Mouse (Mus musculus) heart, embryonic 15.5 days (tissue): ENCODE results near the gene Usp53. TPM values are rescaled to one million over a fixed set of nuclear protein-coding genes. Genes with fewer than 3 reads are reported as not detected.

Experiments
- ATAC-seq: fragments of 200-750 bp; cut with Nextera tagmentation; replicated peaks from 2 replicates; pipeline ENCODE4 v1.8.0; 2017; ENCODE audit warnings: low read depth, moderate TSS enrichment; ENCODE audit not compliant: insufficient number of reproducible peaks, insufficient read depth, low FRiP score
- H3K27ac ChIP-seq: fragments of 300-500 bp; sonication (generic); 2 replicates; pipeline ENCODE4 v1.5.1; 2015; ENCODE audit warnings: mild to moderate bottlenecking, inconsistent platforms
- H3K27me3 ChIP-seq: fragments of 300-500 bp; sonication (generic); 2 replicates; pipeline ENCODE4 v1.6.1; 2015; ENCODE audit warnings: inconsistent platforms
- H3K36me3 ChIP-seq: fragments of 300-500 bp; sonication (generic); 2 replicates; pipeline ENCODE4 v1.6.1; 2015; ENCODE audit warnings: mild to moderate bottlenecking, inconsistent platforms
- H3K4me1 ChIP-seq: fragments of 300-500 bp; sonication (generic); replicated peaks from 2 replicates; pipeline ENCODE4 v1.6.1; 2015; ENCODE audit warnings: inconsistent platforms
- H3K4me2 ChIP-seq: fragments of 300-500 bp; sonication (generic); 2 replicates; pipeline ENCODE4 v1.6.1; 2015; ENCODE audit warnings: inconsistent platforms, mild to moderate bottlenecking, moderate library complexity
- H3K4me3 ChIP-seq: fragments of 300-500 bp; sonication (generic); 2 replicates; pipeline ENCODE4 v1.5.1; 2015; ENCODE audit warnings: mild to moderate bottlenecking, inconsistent platforms
- H3K9ac ChIP-seq: fragments of 300-500 bp; sonication (generic); 2 replicates; pipeline ENCODE4 v1.6.1; 2015; ENCODE audit warnings: mild to moderate bottlenecking, inconsistent platforms
- H3K9me3 ChIP-seq: fragments of 300-500 bp; sonication (generic); replicated peaks from 2 replicates; pipeline ENCODE4 v1.6.1; 2016; ENCODE audit warnings: inconsistent platforms
- WGBS: fragments of 180-500 bp; shearing (Covaris S2); methylation state at CpG from one replicate; pipeline ENCODE4 v1.1.7; 2015; ENCODE audit warnings: mixed read lengths; 5-methylcytosine and 5-hydroxymethylcytosine counted together
- polyA plus RNA-seq: library from polyadenylated mRNA; unstranded; fragments of >200 nt; fragmentation: Nextera tagmentation; extraction: Ambion mirVana; gene quantifications from 2 replicates; pipeline ENCODE4 v1.2.1, GENCODE M21; 2015

The Usp53 gene
- polyA plus RNA-seq, 1 experiment from 2014 or later = 6.3 TPM

- H3K9ac ChIP-seq = no peak overlapping the region
- H3K9me3 ChIP-seq = no peaks in the 10 kb centered on the region
- no peaks in the 10 kb centered on the region for H3K36me3 ChIP-seq
- H3K4me1 ChIP-seq = peaks cover 9% of the 10 kb centered on the region; the same call in 1 of the 2 replicates
- no peak overlapping the region for H3K4me3 ChIP-seq
- H3K27me3 ChIP-seq = no peaks in the 10 kb centered on the region
- no peak overlapping the region for H3K4me2 ChIP-seq
- WGBS = 62% methylated on average over 2 of the region's 2 CpGs
- no peak for ATAC-seq
- no peak overlapping the region for H3K27ac ChIP-seq
Measured at GRCm38 (mm10) chr3:122918672-122919071, 65.6 kb downstream of the Usp53 start.

GRCm38 (mm10) chr3:122916191-122916680 lies 68.1 kb downstream of the Usp53 start:
- Histone ChIP-seq H3K9ac (no peak overlapping the region), H3K9me3 (no peaks in the 10 kb centered on the region), H3K27ac (no peak overlapping the region), H3K4me2 (no peak overlapping the region), H3K4me3 (no peak overlapping the region), H3K4me1 (0 out of 2 replicates have a peak, but pooled peaks cover 3% of the 10 kb centered on the region), H3K27me3 (no peaks in the 10 kb centered on the region), H3K36me3 (no peaks in the 10 kb centered on the region)
- WGBS = 69% methylated on average over 6 of the region's 6 CpGs
- no peak for ATAC-seq

- no peak for ATAC-seq
- H3K27ac ChIP-seq = no peak overlapping the region
- H3K9me3 ChIP-seq = no peaks in the 10 kb centered on the region
- H3K9ac ChIP-seq = no peak overlapping the region
- no peak overlapping the region for H3K4me2 ChIP-seq
- no peak overlapping the region for H3K4me3 ChIP-seq
- WGBS = 72% methylated on average over 5 of the region's 5 CpGs
- no peaks in the 10 kb centered on the region for H3K4me1 ChIP-seq
- no peaks in the 10 kb centered on the region for H3K27me3 ChIP-seq
- no peaks in the 10 kb centered on the region for H3K36me3 ChIP-seq
Measured at GRCm38 (mm10) chr3:122915493-122915892, 68.8 kb downstream of the Usp53 start.

- Histone ChIP-seq H3K4me3 (no peak overlapping the region), H3K27me3 (no peaks in the 10 kb centered on the region), H3K36me3 (no peaks in the 10 kb centered on the region), H3K9ac (no peak overlapping the region), H3K4me1 (no peaks in the 10 kb centered on the region), H3K27ac (no peak overlapping the region), H3K9me3 (no peaks in the 10 kb centered on the region), H3K4me2 (no peak overlapping the region)
- 81% methylated on average over 2 of the region's 2 CpGs for WGBS
- no peak for ATAC-seq
Measured at GRCm38 (mm10) chr3:122907841-122908240, 76.5 kb downstream of the Usp53 start.

GRCm38 (mm10) chr3:122903746-122904433 lies 80.4 kb downstream of the Usp53 start:
- WGBS = 38% methylated on average over 12 of the region's 12 CpGs

GRCm38 (mm10) chr3:122898254-122898653 lies 86.1 kb downstream of the Usp53 start:
- 56% methylated on average over 6 of the region's 6 CpGs for WGBS
- no peak overlapping the region for H3K9ac ChIP-seq
- no peaks in the 10 kb centered on the region for H3K36me3 ChIP-seq

More at GRCm38 (mm10) chr3:122903746-122904433, 80.4 kb downstream of the Usp53 start:
- H3K27me3 ChIP-seq = no peaks in the 10 kb centered on the region
- ATAC-seq = no peak
- H3K27ac ChIP-seq = no peak overlapping the region
- no peak overlapping the region for H3K4me2 ChIP-seq
- no peaks in the 10 kb centered on the region for H3K9me3 ChIP-seq
- H3K36me3 ChIP-seq = no peaks in the 10 kb centered on the region
- H3K4me3 ChIP-seq = no peak overlapping the region
- H3K9ac ChIP-seq = no peak overlapping the region
- H3K4me1 ChIP-seq = no peaks in the 10 kb centered on the region

GRCm38 (mm10) chr3:122895189-122895731 lies 89.0 kb downstream of the Usp53 start:
- 75% methylated on average over 11 of the region's 11 CpGs for WGBS
- H3K9me3 ChIP-seq = no peaks in the 10 kb centered on the region
- no peak for ATAC-seq

More at GRCm38 (mm10) chr3:122898254-122898653, 86.1 kb downstream of the Usp53 start:
- H3K4me1 ChIP-seq = no peaks in the 10 kb centered on the region
- no peaks in the 10 kb centered on the region for H3K9me3 ChIP-seq
- ATAC-seq = no peak
- H3K27me3 ChIP-seq = no peaks in the 10 kb centered on the region
- no peak overlapping the region for H3K4me2 ChIP-seq
- H3K27ac ChIP-seq = no peak overlapping the region
- H3K4me3 ChIP-seq = no peak overlapping the region

GRCm38 (mm10) chr3:122894772-122895171 lies 89.5 kb downstream of the Usp53 start, which contains the start of gene Fabp2:
Gene Fabp2 (plus strand): TSS chr3:122895072.
- 94% methylated on average over 3 of the region's 3 CpGs for WGBS

More at GRCm38 (mm10) chr3:122895189-122895731, 89.0 kb downstream of the Usp53 start:
- Histone ChIP-seq H3K9ac (no peak overlapping the region), H3K27me3 (no peaks in the 10 kb centered on the region), H3K4me2 (no peak overlapping the region), H3K27ac (no peak overlapping the region), H3K36me3 (no peaks in the 10 kb centered on the region), H3K4me3 (no peak overlapping the region), H3K4me1 (no peaks in the 10 kb centered on the region)

GRCm38 (mm10) chr3:122888371-122888819 lies 95.9 kb downstream of the Usp53 start:
- no peaks in the 10 kb centered on the region for H3K36me3 ChIP-seq
- no peaks in the 10 kb centered on the region for H3K27me3 ChIP-seq
- H3K4me1 ChIP-seq = no peaks in the 10 kb centered on the region
- no peak overlapping the region for H3K4me2 ChIP-seq
- no peak overlapping the region for H3K4me3 ChIP-seq
- 50% methylated on average over 5 of the region's 5 CpGs for WGBS
- ATAC-seq = no peak
- no peak overlapping the region for H3K27ac ChIP-seq
- H3K9ac ChIP-seq = no peak overlapping the region
- H3K9me3 ChIP-seq = no peaks in the 10 kb centered on the region

More at GRCm38 (mm10) chr3:122894772-122895171, 89.5 kb downstream of the Usp53 start, which contains the start of gene Fabp2:
- Histone ChIP-seq H3K27ac (no peak within 1 kb of the TSS), H3K9ac (no peak within 1 kb of the TSS), H3K4me3 (no peak within 1 kb of the TSS), H3K36me3 (no peaks in the 10 kb centered on the region), H3K27me3 (no peaks in the 10 kb centered on the region), H3K4me1 (no peaks in the 10 kb centered on the region), H3K9me3 (no peaks in the 10 kb centered on the region), H3K4me2 (no peak within 1 kb of the TSS)
- ATAC-seq = no peak

GRCm38 (mm10) chr3:122887505-122888301 lies 96.6 kb downstream of the Usp53 start:
- WGBS = 62% methylated on average over 4 of the region's 4 CpGs
- Histone ChIP-seq H3K27me3 (no peaks in the 10 kb centered on the region), H3K4me3 (no peak overlapping the region), H3K4me2 (no peak overlapping the region), H3K36me3 (no peaks in the 10 kb centered on the region), H3K9me3 (no peaks in the 10 kb centered on the region), H3K27ac (no peak overlapping the region), H3K9ac (no peak overlapping the region), H3K4me1 (no peaks in the 10 kb centered on the region)
- ATAC-seq = no peak
